Mouse (Mus musculus) lung, adult 2 months (tissue): ENCODE data around the gene Atp1a1. TPM values are rescaled to one million over a fixed set of nuclear protein-coding genes. Genes with fewer than 3 reads are reported as not detected.

Experiments used
- DNase-seq: peaks from one replicate; pipeline ENCODE4 v3.0.0; 2022
- H3K4me1 ChIP-seq: fragments of 200-500 bp; 2 replicates; pipeline ENCODE4 v1.6.1; 2011; ENCODE audit warnings: low read length; ENCODE audit not compliant: control insufficient read depth, insufficient read depth
- H3K4me3 ChIP-seq: fragments of 200-500 bp; replicated peaks from 2 replicates; pipeline ENCODE3; 2011; ENCODE audit warnings: low read depth, mild to moderate bottlenecking, control low read depth, low read length; ENCODE audit errors: extremely low read depth
- CTCF ChIP-seq: fragments of 200-500 bp; IDR thresholded peaks from 2 replicates; pipeline ENCODE4 v1.5.1; 2011; ENCODE audit warnings: mild to moderate bottlenecking, low read length, control low read depth; ENCODE audit not compliant: insufficient read depth
- POLR2A ChIP-seq: fragments of 200-500 bp; IDR thresholded peaks from 2 replicates; pipeline ENCODE4 v1.6.1; 2011; ENCODE audit warnings: low read depth, mild to moderate bottlenecking, control low read depth, low read length, borderline replicate concordance; ENCODE audit errors: extremely low read depth
- WGBS: fragments of 180-500 bp; shearing (Covaris S2); methylation state at CpG from one replicate; pipeline ENCODE4 v1.1.7; 2018; 5-methylcytosine and 5-hydroxymethylcytosine counted together
- polyA plus RNA-seq: library from polyadenylated mRNA; depleted of rRNA; stranded (reverse); fragments of >200 nt; gene quantifications from 2 replicates; pipeline ENCODE4 v1.2.3, GENCODE M21; 2012

Atp1a1 gene
- polyA plus RNA-seq, 1 experiment = 267 TPM

DNA sequence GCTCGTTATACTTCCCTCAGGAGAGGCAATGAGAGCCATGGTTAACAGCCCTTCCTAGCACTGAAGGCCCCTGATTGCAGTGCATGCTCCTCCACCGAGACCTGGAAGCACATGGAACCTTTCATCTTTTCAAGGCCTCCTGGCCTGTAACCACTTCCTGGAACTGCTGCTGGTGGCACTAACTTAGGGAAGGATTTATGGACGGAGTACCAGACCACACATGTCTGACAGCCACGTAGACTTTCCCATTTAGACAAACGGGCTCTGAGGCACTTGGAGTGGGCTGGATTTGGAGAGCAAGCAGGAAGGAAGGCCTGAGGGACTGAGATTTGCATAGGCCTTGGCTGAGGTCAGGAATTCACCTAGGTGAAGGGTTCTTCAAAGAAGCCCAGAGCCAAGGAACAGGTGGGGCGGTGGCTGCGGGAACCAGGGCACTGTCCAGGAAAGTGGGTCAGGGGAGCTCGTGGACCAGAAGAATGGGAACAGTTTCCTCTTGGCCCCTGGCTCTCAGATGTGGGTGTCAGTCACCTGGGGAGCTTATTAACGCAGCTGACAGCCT, 28.9 kb downstream of the Atp1a1 start:
- no peaks in the 10 kb centered on the region; the same call in 1 of the 2 replicates for H3K4me1 ChIP-seq
- H3K4me3 ChIP-seq = no peak overlapping the region
- TF ChIP-seq CTCF (no peak), POLR2A (no peak)
- 59% methylated on average over 9 of the region's 9 CpGs for WGBS
- no peak for DNase-seq

DNA sequence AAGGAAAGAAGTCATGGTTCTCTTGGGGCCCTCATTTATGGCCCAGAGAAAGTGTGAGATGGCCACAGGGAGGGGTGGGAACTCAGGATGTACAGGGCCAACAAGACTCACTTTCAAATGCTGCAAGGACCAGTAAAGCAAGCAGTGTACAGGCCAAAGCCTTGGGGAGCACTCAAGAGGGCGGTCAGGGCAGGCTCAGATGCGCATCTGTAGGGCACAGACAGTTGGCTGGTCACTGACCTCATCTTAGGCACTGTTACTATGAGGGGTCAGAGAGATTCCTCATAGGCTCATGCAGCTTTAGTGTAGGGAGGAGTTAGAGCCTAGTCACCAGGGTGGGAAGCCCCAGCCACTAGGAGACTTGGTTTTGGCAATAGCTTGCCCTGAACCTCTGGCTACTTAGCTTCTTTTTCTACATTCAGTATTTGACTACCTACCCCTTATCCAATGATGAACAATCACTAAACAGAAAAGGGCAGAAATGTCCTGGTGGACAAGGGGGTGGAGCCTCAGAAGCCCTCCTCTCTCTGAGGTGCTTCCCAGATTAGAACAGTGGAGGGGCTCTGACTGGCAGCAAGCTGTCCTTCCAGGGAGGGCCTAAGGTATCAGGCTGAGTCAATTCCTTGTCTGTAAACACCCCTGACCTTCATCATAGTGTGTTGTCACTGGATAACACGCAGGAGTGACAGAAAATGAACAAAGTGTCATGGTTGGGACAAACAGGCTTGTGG, 29.9 kb downstream of the Atp1a1 start:
- Histone ChIP-seq H3K4me3 (no peak overlapping the region), H3K4me1 (no peaks in the 10 kb centered on the region; the same call in 1 of the 2 replicates)
- DNase-seq = no peak
- TF ChIP-seq POLR2A (no peak), CTCF (no peak)
- 88% methylated on average over 3 of the region's 3 CpGs for WGBS

DNA sequence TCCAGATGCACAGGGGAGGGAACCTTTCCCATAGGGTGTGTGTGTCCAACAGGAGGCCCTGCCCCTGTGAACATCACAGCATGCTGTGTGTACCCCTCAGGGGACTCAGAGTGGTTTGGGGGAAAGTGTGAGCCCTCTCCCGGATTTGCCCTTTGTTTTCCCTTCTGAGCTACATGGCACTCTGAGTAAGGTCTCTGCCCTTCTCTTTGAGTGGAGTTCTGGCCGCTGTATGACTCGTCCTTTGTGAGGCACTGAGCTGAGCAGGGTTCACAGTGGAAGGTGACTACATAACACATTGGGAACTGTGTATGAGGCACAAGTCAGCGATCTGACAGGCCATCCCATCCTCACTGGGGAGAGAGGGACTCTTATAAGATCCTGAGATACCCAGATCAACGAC, 31.5 kb downstream of the Atp1a1 start:
- DNase-seq = no peak
- WGBS = 72% methylated on average over 5 of the region's 5 CpGs
- no peak overlapping the region for H3K4me3 ChIP-seq
- TF ChIP-seq CTCF (no peak), POLR2A (no peak)
- H3K4me1 ChIP-seq = no peaks in the 10 kb centered on the region; the same call in 1 of the 2 replicates

DNA sequence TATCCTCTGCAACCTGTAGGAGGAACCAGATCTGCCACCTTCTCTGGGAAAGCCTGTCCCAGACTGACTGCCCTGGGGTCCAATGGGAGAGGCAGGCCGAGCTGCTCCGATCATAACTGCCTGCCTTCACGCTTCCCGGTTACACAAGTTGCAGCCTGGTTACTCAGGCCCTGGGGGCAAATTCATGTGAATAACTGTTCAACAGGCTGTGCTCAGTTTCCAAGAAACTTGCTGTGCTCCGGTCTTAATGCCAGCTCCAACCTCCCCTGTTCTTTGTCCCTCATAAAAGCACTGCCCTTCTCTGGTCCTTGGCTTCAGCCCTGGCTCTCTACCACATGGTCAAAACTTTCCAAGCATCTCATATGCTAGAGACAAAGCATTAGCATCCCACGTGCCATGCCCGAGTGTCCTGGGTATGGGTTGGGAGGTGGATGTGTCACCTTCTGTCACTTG, 32.3 kb downstream of the Atp1a1 start:
- no peak overlapping the region for H3K4me3 ChIP-seq
- no peaks in the 10 kb centered on the region; the same call in 1 of the 2 replicates for H3K4me1 ChIP-seq
- TF ChIP-seq POLR2A (no peak), CTCF (no peak)
- 70% methylated on average over 7 of the region's 7 CpGs for whole genome bisulfite sequencing
- no peak for DNase-seq

DNA sequence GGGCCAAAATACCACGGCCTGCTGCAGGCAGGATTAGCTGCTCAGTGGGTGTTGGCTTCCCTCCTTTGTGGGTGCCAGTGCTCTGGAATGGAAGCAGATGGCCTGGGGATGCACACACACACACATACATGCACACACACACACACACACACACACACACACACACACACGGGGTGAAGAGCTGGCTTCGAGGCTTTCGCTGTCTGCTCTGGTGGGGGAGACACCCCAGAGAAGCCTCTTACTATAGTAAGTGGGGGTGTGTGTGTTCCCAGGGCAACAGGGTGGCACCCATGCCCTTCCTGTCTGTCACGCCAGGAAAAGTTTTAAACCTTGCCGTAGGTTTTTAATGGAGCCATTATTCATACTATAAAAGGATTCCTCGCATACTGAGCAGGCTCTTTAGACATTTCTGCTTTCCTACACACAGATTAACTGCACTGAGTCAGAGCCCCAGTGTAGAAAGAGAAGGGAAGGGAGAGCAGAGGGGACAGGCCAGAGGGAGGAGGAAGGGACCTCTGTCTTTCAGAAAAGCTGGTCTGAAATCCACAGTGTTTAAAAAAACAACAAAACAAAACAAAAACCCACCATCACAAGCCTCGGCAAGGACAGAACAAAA, 32.9 kb downstream of the Atp1a1 start:
- Histone ChIP-seq H3K4me3 (no peak overlapping the region), H3K4me1 (no peaks in the 10 kb centered on the region; the same call in 1 of the 2 replicates)
- TF ChIP-seq CTCF (no peak), POLR2A (no peak)
- DNase-seq = no peak
- 48% methylated on average over 8 of the region's 8 CpGs for whole genome bisulfite sequencing

DNA sequence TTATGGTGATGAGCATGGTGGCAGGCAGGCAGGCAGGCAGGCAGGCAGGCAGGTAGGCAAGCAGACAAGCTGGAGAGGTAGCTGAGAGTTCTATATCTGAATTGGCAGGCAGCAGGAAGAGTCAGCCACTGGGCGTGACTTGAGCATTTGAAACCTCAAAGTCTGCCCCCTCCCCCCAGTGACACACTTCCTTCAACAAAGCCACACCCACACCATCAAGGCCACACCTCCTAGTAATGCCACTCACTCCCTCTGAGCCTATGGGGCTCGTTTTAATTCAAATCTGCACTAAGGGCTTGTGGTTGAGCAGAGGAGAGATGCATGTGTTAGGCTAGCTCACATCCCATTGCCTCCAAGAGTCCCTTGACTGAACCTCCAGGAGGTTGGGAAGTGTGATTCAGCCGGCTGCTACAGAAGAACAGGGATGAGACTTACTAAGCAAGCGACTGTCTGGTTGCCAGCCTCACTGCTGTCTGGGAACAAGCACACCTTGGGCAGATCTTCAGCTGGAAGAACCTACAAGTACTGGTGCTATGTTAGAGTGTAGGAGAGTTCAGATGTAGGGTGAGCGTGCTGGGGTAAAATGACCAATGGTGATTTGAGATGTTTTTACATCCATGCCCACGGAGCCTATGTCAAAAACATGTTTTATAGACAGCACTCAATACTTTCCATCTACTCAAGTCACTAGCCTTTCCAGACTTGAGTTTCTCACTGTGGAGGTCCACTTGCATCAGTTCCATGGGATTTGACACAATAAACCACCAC, 33.6 kb downstream of the Atp1a1 start:
- 86% methylated on average over 6 of the region's 6 CpGs for WGBS
- no peak for DNase-seq
- no peaks in the 10 kb centered on the region; the same call in 1 of the 2 replicates for H3K4me1 ChIP-seq
- H3K4me3 ChIP-seq = no peak overlapping the region
- TF ChIP-seq POLR2A (no peak), CTCF (no peak)

DNA sequence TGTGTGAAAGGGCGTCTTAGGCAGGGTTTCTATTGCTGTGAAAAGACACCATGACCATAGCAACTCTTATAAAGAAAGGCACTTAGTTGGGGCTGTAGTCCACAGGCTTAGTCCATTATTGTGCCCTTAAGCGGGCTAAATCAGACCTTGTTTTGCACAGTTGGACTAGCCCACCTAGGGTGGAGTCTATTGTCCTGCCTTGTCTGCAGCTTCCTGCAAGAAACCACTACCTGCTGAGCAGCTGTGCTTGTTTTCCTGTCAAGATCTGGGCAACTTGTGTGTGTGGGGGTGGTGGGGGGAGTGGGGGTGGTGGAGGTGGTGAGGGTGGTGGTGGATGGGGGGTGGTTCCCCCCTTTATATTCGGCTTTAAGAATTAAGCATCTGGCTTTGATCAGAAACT, 34.2 kb downstream of the Atp1a1 start:
- DNase-seq = no peak
- 97% methylated on average over 3 of the region's 3 CpGs for WGBS

DNA sequence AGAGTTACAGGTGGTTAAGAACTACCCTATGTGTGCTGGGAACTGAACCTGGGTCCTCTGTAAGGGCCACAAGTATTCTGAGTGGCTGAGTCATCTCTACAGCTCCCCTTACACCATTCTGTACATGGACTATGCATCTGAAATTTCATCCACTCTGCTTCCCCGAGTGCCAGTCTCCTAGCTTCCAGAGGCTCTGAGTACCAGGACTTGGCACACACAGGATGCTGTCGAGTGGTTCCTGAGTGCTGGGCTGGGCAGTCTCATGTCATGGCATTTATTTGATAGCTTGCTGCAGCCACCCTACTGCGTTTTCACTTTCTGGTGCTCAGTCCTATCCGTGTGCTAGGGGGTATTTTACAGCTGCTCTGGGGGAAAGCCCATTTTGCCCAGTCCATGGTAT, 35.9 kb downstream of the Atp1a1 start:
- H3K4me3 ChIP-seq = no peak overlapping the region
- TF ChIP-seq POLR2A = no peak
- no peak for TF ChIP-seq CTCF
- DNase-seq = peak; percentile 63
- H3K4me1 ChIP-seq = no peaks in the 10 kb centered on the region; the same call in 1 of the 2 replicates
- 67% methylated on average over 4 of the region's 4 CpGs for WGBS

More for the DNA sequence above, 34.2 kb downstream of the Atp1a1 start:
- Histone ChIP-seq H3K4me1 (no peaks in the 10 kb centered on the region; the same call in 1 of the 2 replicates), H3K4me3 (no peak overlapping the region)
- TF ChIP-seq POLR2A = no peak
- TF ChIP-seq CTCF = no peak

DNA sequence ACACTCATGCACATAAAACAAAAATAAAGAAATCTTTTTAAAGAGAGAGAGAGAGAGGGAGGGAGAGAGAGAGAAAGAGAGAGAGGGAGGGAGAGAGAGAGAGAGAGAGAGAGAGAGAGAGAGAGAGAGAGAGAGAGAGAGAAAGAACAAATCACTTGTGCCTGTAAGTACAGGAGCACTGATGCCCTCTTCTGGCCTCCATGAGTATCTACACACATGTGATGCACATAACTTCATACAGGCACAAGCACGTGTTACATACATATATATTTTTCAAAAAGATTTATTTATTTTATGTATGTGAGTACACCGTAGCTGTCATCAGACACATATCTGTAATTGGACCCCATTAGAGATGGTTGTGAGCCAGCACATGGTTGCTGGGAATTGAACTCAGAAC, 40.5 kb downstream of the Atp1a1 start:
- H3K4me1 ChIP-seq = no peaks in the 10 kb centered on the region; the same call in 1 of the 2 replicates
- no peak overlapping the region for H3K4me3 ChIP-seq
- no peak for TF ChIP-seq POLR2A
- TF ChIP-seq CTCF = no peak
- 99% methylated on average over 2 of the region's 2 CpGs for WGBS
- no peak for DNase-seq
